Mouse (Mus musculus): Measurements from ENCODE around the gene Taok2. TPM values are rescaled to one million over a fixed set of nuclear protein-coding genes. Genes with fewer than 3 reads are reported as not detected.

The Taok2 gene
- polyA plus RNA-seq, 1 experiment from 2014 or later, result 25.9 TPM

DNA sequence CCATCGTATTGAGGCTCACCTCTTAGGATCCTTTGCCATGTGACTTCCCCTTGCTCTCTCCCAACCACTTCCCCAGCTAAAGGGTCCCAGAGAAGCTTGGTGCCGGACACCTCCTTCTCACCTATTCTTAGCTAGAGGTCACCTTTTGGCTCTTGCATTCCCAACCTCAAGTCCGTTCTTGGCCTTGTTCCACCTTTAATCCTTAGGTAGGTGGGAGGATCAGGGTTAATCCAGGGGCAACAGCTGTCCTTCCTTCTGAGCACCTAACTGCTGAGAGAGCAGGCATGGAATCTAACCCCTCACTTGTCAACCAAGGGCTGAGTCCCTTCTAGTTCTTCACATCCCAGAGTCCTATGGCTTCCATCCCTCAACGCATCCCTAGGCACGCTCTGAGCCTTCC is 58.6 kb downstream of the Taok2 start:
- peaks cover 7% of the 10 kb centered on the region for H3K4me1 ChIP-seq (ENCODE audit: control insufficient read depth, insufficient read depth, low read length)
- peaks cover 8% of the 10 kb centered on the region; the same call in 1 of the 2 replicates for H3K36me3 ChIP-seq (ENCODE audit: control insufficient read depth, insufficient read depth, low read length)
- DNase-seq (ENCODE audit: low spot score) (no peak), ATAC-seq (no peak)
- H3K9me3 ChIP-seq (replicated peaks; ENCODE audit: control insufficient read depth, low read length), result no peaks in the 10 kb centered on the region
- H3K4me2 ChIP-seq (ENCODE audit: low read length), result no peak overlapping the region; the same call in 1 of the 2 replicates
- no peak overlapping the region for H3K27ac ChIP-seq (ENCODE audit: low read depth, low read length)
- H3K27me3 ChIP-seq (replicated peaks; ENCODE audit: control insufficient read depth, insufficient read depth, low read length), result no peaks in the 10 kb centered on the region
- no peak overlapping the region for H3K4me3 ChIP-seq (ENCODE audit: low read depth, low read length)
- no peak overlapping the region; the same call in 1 of the 2 replicates for H3K9ac ChIP-seq (ENCODE audit: low read length)
- 81% methylated on average over 5 of the region's 5 CpGs for WGBS

DNA sequence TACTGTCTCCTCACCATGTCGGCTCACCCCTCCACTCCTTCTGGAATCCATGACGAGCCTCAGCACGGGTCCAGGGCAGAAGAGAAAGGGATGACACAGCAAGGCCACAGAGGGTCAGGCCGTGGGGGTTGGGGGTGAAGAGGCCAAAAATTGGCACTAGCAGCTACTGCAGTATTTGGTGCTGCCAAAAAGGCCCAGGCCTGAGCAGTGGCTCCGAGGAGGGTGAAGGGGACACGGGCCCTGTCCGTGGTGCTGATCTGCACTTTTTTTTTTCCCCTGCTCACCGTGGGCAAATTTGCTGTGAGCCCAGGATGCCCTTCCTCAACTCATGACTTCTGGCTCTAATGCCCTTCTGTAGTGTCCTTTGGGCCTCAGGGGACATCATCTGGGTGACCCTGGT is 59.1 kb downstream of the Taok2 start:
- Histone ChIP-seq H3K4me3 (ENCODE audit: low read depth, low read length) (no peak overlapping the region), H3K4me2 (ENCODE audit: low read length) (peak overlapping the region; percentile 68; the same call in 1 of the 2 replicates)

DNA sequence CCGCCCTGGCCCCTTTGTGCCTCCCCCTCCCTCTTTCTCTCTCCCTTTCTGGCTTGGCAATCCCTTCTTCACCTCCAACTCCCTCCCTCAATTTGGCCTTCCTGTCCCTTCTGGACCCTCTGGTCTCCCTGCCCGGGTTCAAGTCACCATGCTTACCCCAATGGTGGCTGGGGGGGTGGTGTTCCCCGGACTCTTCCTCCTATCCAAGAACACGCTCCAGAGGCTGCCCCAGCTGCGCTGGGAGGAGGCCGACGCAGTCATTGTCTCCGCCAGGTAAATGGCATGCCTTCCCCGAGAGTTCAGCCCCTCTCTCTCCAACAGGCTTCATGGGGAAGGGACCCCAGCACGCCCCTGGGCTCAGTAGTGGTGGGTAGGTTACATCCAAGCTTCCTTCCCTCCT is 60.6 kb downstream of the Taok2 start:
- Histone ChIP-seq H3K4me1 (ENCODE audit: control insufficient read depth, insufficient read depth, low read length) (peaks cover 7% of the 10 kb centered on the region), H3K9me3 (replicated peaks; ENCODE audit: control insufficient read depth, low read length) (no peaks in the 10 kb centered on the region), H3K36me3 (ENCODE audit: control insufficient read depth, insufficient read depth, low read length) (peaks cover 8% of the 10 kb centered on the region; the same call in 1 of the 2 replicates), H3K27ac (ENCODE audit: low read depth, low read length) (peak overlapping the region; percentile 78), H3K4me2 (ENCODE audit: low read length) (peak overlapping the region; percentile 68), H3K9ac (ENCODE audit: low read length) (peak overlapping the region; percentile 82), H3K4me3 (ENCODE audit: low read depth, low read length) (peak overlapping the region; percentile 61), H3K27me3 (replicated peaks; ENCODE audit: control insufficient read depth, insufficient read depth, low read length) (no peaks in the 10 kb centered on the region)
- WGBS, result 11% methylated on average over 10 of the region's 10 CpGs
- ATAC-seq, result peak; percentile 16
- peak; percentile 11 for DNase-seq (ENCODE audit: low spot score)

More for the DNA sequence above, 59.1 kb downstream of the Taok2 start:
- H3K27me3 ChIP-seq (replicated peaks; ENCODE audit: control insufficient read depth, insufficient read depth, low read length), result no peaks in the 10 kb centered on the region
- ATAC-seq, result no peak
- H3K9me3 ChIP-seq (replicated peaks; ENCODE audit: control insufficient read depth, low read length), result no peaks in the 10 kb centered on the region
- H3K9ac ChIP-seq (ENCODE audit: low read length), result no peak overlapping the region
- DNase-seq (ENCODE audit: low spot score), result no peak
- H3K36me3 ChIP-seq (ENCODE audit: control insufficient read depth, insufficient read depth, low read length), result peaks cover 8% of the 10 kb centered on the region; the same call in 1 of the 2 replicates
- H3K4me1 ChIP-seq (ENCODE audit: control insufficient read depth, insufficient read depth, low read length), result peaks cover 7% of the 10 kb centered on the region
- H3K27ac ChIP-seq (ENCODE audit: low read depth, low read length), result no peak overlapping the region
- WGBS, result 24% methylated on average over 8 of the region's 8 CpGs

DNA sequence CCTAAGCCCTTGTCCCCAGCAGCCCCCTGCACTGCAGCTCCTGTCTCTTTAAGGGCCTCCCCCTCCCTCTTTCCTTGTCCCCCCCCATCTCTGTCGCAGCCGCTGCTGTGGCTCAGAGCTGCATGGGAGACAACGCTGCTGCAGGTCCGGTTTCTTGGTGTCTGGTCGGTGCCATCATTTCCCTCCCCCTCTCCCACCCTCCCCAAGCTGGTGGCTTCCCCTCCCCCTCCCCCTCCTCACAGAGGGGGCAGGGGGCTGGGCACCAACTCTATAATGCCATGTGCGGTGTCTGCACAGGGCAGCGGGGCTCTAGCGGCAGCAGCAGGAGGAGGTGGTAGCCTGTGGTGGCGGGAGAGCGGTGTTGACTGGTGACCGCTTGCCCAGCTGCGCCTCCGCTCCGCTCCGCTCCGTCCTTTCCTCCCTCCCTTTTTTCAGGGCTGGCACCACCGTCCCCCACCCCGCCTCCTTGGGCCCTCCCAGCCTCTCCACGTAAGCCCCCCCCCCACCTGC is 61.2 kb downstream of the Taok2 start:
- H3K27me3 ChIP-seq (replicated peaks; ENCODE audit: control insufficient read depth, insufficient read depth, low read length), result no peaks in the 10 kb centered on the region

DNA sequence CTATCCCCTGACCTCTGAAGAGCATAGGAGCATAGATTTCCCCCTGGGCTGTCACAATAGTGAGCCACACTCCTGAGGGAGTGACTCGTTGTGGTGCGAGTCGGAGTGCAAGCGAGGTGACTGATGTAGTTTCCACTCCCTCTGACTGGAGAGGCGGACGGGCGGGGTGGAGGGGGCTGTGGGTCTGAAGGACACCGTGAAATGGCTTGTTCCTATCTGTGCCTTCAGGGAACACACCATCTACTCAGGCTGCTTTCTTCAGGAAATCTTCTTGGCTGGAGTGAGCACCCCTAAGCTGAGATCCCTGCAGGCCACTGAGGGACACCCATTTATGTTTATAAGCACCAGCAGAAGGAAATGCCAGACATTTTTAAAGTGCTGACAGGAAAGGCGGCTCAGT is 61.8 kb downstream of the Taok2 start:
- peaks cover 7% of the 10 kb centered on the region for H3K4me1 ChIP-seq (ENCODE audit: control insufficient read depth, insufficient read depth, low read length)
- WGBS, result 19% methylated on average over 9 of the region's 9 CpGs
- ATAC-seq, result peak; percentile 32; the same call in 1 of the 2 replicates
- H3K4me2 ChIP-seq (ENCODE audit: low read length), result peak overlapping the region; percentile 68
- peak overlapping the region; percentile 61 for H3K4me3 ChIP-seq (ENCODE audit: low read depth, low read length)
- peak overlapping the region; percentile 82 for H3K9ac ChIP-seq (ENCODE audit: low read length)
- H3K36me3 ChIP-seq (ENCODE audit: control insufficient read depth, insufficient read depth, low read length), result peaks cover 4% of the 10 kb centered on the region; the same call in 1 of the 2 replicates
- no peaks in the 10 kb centered on the region for H3K9me3 ChIP-seq (replicated peaks; ENCODE audit: control insufficient read depth, low read length)
- no peaks in the 10 kb centered on the region for H3K27me3 ChIP-seq (replicated peaks; ENCODE audit: control insufficient read depth, insufficient read depth, low read length)
- no peak for DNase-seq (ENCODE audit: low spot score)
- H3K27ac ChIP-seq (ENCODE audit: low read depth, low read length), result peak overlapping the region; percentile 78; the same call in 1 of the 2 replicates

More for the DNA sequence above, 61.2 kb downstream of the Taok2 start:
- Histone ChIP-seq H3K27ac (ENCODE audit: low read depth, low read length) (peak overlapping the region; percentile 78), H3K36me3 (ENCODE audit: control insufficient read depth, insufficient read depth, low read length) (peaks cover 4% of the 10 kb centered on the region; the same call in 1 of the 2 replicates), H3K4me1 (ENCODE audit: control insufficient read depth, insufficient read depth, low read length) (peaks cover 7% of the 10 kb centered on the region), H3K4me2 (ENCODE audit: low read length) (peak overlapping the region; percentile 68), H3K4me3 (ENCODE audit: low read depth, low read length) (peak overlapping the region; percentile 61), H3K9me3 (replicated peaks; ENCODE audit: control insufficient read depth, low read length) (no peaks in the 10 kb centered on the region), H3K9ac (ENCODE audit: low read length) (peak overlapping the region; percentile 82)
- ATAC-seq (peak; percentile 78), DNase-seq (ENCODE audit: low spot score) (peak; percentile 72)
- 0% methylated on average over 13 of the region's 19 CpGs for WGBS

DNA sequence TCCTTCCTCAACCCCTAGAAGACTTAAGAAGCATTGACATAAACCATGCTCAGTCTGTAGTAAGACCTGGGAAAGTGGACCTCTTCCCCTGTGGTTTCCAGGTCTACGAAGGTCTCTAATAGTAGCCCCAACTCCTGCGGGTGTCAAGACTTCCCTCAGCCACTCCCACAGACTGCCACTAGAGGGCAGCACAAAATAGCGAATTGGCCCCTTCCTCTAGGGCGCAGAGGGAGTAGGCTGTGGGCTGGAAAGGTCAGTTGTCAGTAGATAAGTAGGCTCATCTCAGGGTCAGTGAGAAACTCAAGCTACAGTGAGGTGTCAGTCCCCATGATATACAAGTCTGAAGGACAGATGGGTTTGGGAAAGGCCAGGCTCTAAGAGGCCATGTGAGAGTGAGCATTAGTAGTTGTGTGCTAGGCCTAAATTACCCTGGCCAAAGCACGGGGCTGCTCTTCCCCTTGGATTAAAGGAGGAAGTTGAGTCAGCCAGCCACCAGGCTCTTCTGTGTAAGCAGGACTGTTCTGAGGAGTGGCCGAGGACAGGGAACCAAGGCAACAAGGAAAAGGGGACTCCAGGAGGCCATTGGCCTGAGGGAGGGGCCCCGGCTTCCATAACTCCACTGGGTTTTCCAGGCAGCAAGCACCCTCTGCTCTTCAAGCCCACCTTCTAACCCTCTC is 62.5 kb downstream of the Taok2 start:
- Histone ChIP-seq H3K27me3 (replicated peaks; ENCODE audit: control insufficient read depth, insufficient read depth, low read length) (no peaks in the 10 kb centered on the region), H3K4me3 (ENCODE audit: low read depth, low read length) (no peak overlapping the region), H3K9me3 (replicated peaks; ENCODE audit: control insufficient read depth, low read length) (no peaks in the 10 kb centered on the region), H3K36me3 (ENCODE audit: control insufficient read depth, insufficient read depth, low read length) (peaks cover 4% of the 10 kb centered on the region; the same call in 1 of the 2 replicates), H3K4me2 (ENCODE audit: low read length) (peak overlapping the region; percentile 68), H3K27ac (ENCODE audit: low read depth, low read length) (peak overlapping the region; percentile 78; the same call in 1 of the 2 replicates), H3K9ac (ENCODE audit: low read length) (peak overlapping the region; percentile 82), H3K4me1 (ENCODE audit: control insufficient read depth, insufficient read depth, low read length) (peaks cover 7% of the 10 kb centered on the region)
- no peak for ATAC-seq
- 21% methylated on average over 7 of the region's 7 CpGs for WGBS
- DNase-seq (ENCODE audit: low spot score), result peak; percentile 82

DNA sequence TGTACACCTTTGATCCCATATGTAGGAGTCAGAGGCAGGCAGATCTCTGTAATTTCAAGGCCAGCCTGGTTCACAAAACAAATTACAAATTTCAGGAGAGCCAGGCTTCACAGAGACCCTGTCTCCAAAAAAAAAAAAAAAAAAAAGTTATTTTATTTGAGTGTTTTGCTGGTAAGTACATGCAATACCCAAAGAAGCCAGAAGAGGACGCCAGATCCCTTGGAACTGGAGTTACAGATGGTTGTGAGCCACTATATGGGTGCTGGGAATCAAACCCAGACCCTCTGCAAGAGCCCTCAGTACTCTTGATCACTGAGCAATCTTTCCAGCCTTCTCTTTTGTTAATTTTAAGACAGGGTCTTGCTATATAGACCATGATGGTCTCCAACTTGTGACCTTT is 65.7 kb downstream of the Taok2 start:
- H3K9ac ChIP-seq (ENCODE audit: low read length), result no peak overlapping the region
- no peak overlapping the region for H3K27ac ChIP-seq (ENCODE audit: low read depth, low read length)
- H3K36me3 ChIP-seq (ENCODE audit: control insufficient read depth, insufficient read depth, low read length), result no peaks in the 10 kb centered on the region
- ATAC-seq, result no peak
- no peaks in the 10 kb centered on the region for H3K27me3 ChIP-seq (replicated peaks; ENCODE audit: control insufficient read depth, insufficient read depth, low read length)
- peaks cover 5% of the 10 kb centered on the region for H3K4me1 ChIP-seq (ENCODE audit: control insufficient read depth, insufficient read depth, low read length)
- no peaks in the 10 kb centered on the region for H3K9me3 ChIP-seq (replicated peaks; ENCODE audit: control insufficient read depth, low read length)
- 38% methylated on average over 1 of the region's 1 CpGs for WGBS
- no peak for DNase-seq (ENCODE audit: low spot score)
- no peak overlapping the region for H3K4me2 ChIP-seq (ENCODE audit: low read length)
- H3K4me3 ChIP-seq (ENCODE audit: low read depth, low read length), result no peak overlapping the region

DNA sequence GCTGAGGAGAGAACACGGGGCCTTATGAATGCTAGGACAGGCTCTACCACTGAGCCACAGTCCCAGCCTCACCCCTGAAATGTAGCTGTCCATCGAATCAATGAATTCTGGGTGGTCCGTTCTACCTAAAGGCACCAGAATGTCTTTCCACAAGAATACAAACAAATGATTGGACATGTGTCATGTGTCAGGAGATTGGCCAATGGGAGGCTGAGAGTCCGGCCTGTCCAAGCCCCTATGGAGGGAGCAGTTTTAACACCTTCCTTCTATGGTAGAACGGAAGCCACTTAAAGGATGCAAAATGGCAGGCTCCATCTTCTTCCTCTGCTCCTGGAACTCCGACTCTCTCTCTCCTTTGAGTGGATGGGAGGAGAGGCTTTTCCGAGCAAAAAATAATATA is 66.9 kb downstream of the Taok2 start:
- H3K36me3 ChIP-seq (ENCODE audit: control insufficient read depth, insufficient read depth, low read length), result no peaks in the 10 kb centered on the region
- DNase-seq (ENCODE audit: low spot score) (no peak), ATAC-seq (no peak)
- no peaks in the 10 kb centered on the region for H3K27me3 ChIP-seq (replicated peaks; ENCODE audit: control insufficient read depth, insufficient read depth, low read length)
- H3K4me2 ChIP-seq (ENCODE audit: low read length), result no peak overlapping the region
- H3K9ac ChIP-seq (ENCODE audit: low read length), result no peak overlapping the region
- H3K27ac ChIP-seq (ENCODE audit: low read depth, low read length), result no peak overlapping the region
- peaks cover 5% of the 10 kb centered on the region for H3K4me1 ChIP-seq (ENCODE audit: control insufficient read depth, insufficient read depth, low read length)
- WGBS, result 85% methylated on average over 7 of the region's 7 CpGs
- H3K4me3 ChIP-seq (ENCODE audit: low read depth, low read length), result no peak overlapping the region
- H3K9me3 ChIP-seq (replicated peaks; ENCODE audit: control insufficient read depth, low read length), result no peaks in the 10 kb centered on the region

DNA sequence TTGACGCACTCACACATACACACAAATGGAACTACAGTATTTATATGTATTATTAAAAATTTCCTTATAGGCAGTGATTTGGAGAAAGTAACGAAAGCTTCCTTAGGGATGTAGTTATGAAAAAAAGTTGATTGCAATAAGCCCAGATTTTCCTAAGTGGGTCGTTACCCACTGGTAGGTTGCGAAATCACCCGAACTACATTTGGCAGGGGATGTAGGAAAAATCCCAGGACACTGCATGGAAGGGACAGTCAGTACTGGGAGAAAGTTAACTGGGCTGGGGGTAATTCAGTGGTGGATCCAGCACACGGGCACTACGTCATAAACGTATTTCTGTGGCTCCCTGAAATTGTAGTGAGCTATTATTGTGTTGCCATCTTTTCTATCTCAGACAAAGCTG is 68.0 kb downstream of the Taok2 start:
- Histone ChIP-seq H3K9me3 (replicated peaks; ENCODE audit: control insufficient read depth, low read length) (no peaks in the 10 kb centered on the region), H3K27me3 (replicated peaks; ENCODE audit: control insufficient read depth, insufficient read depth, low read length) (no peaks in the 10 kb centered on the region), H3K27ac (ENCODE audit: low read depth, low read length) (no peak overlapping the region), H3K4me1 (ENCODE audit: control insufficient read depth, insufficient read depth, low read length) (no peaks in the 10 kb centered on the region), H3K36me3 (ENCODE audit: control insufficient read depth, insufficient read depth, low read length) (no peaks in the 10 kb centered on the region), H3K4me2 (ENCODE audit: low read length) (no peak overlapping the region), H3K9ac (ENCODE audit: low read length) (no peak overlapping the region), H3K4me3 (ENCODE audit: low read depth, low read length) (no peak overlapping the region)
- no peak for ATAC-seq
- no peak for DNase-seq (ENCODE audit: low spot score)
- 83% methylated on average over 8 of the region's 8 CpGs for WGBS
